Mouse (Mus musculus) E14TG2a.4 (cell line): ENCODE data around the gene Mllt11.

Source experiments
- CTCF ChIP-seq: conservative IDR thresholded peaks from 2 replicates; pipeline ENCODE4 v1.5.1; 2014; ENCODE audit warnings: low read length
- NANOG ChIP-seq: IDR thresholded peaks from 2 replicates; pipeline ENCODE4 v1.6.1; 2014; ENCODE audit warnings: borderline replicate concordance, low read length, mixed read lengths
- POU5F1 ChIP-seq: IDR thresholded peaks from 2 replicates; pipeline ENCODE4 v1.6.1; 2014; ENCODE audit warnings: low read length, borderline replicate concordance

- TF ChIP-seq CTCF: no peak
- TF ChIP-seq NANOG: no peak
- TF ChIP-seq POU5F1: no peak
These were observed 11.1 kb upstream of the Mllt11 start for GRCm38 (mm10) chr3:95243086-95243485.
